Mouse (Mus musculus) forebrain, embryonic 15.5 days (tissue): ENCODE measurements around the gene Ift43. TPM values are rescaled to one million over a fixed set of nuclear protein-coding genes. Genes with fewer than 3 reads are reported as not detected.
A peak's percentile ranks its signal among the peaks of the same experiment; 100 is the strongest.

Source experiments
- ATAC-seq: fragments of 200-750 bp; cut with Nextera tagmentation; replicated peaks from 2 replicates; pipeline ENCODE4 v1.8.0; 2017; ENCODE audit warnings: mild to moderate bottlenecking, moderate TSS enrichment, moderate library complexity
- H3K27ac ChIP-seq: fragments of 300-500 bp; sonication (generic); replicated peaks from 2 replicates; pipeline ENCODE4 v1.5.1; 2015; ENCODE audit warnings: mild to moderate bottlenecking, inconsistent platforms
- H3K27me3 ChIP-seq: fragments of 300-500 bp; sonication (generic); 2 replicates; pipeline ENCODE4 v1.6.1; 2015; ENCODE audit warnings: inconsistent platforms
- H3K36me3 ChIP-seq: fragments of 300-500 bp; sonication (generic); 2 replicates; pipeline ENCODE4 v1.6.1; 2015; ENCODE audit warnings: mild to moderate bottlenecking, inconsistent platforms
- H3K4me1 ChIP-seq: fragments of 300-500 bp; sonication (generic); 2 replicates; pipeline ENCODE4 v1.6.1; 2015; ENCODE audit warnings: inconsistent platforms
- H3K4me2 ChIP-seq: fragments of 300-500 bp; sonication (generic); replicated peaks from 2 replicates; pipeline ENCODE4 v1.6.1; 2015; ENCODE audit warnings: mild to moderate bottlenecking, inconsistent platforms
- H3K4me3 ChIP-seq: fragments of 300-500 bp; sonication (generic); 2 replicates; pipeline ENCODE4 v1.5.1; 2015; ENCODE audit warnings: mild to moderate bottlenecking, inconsistent platforms
- H3K9ac ChIP-seq: fragments of 300-500 bp; sonication (generic); replicated peaks from 2 replicates; pipeline ENCODE4 v1.6.1; 2015; ENCODE audit warnings: mild to moderate bottlenecking, inconsistent platforms
- H3K9me3 ChIP-seq: fragments of 300-500 bp; sonication (generic); 2 replicates; pipeline ENCODE4 v1.6.1; 2016; ENCODE audit warnings: inconsistent platforms
- WGBS: fragments of 180-500 bp; shearing (Covaris S2); methylation state at CpG from one replicate; pipeline ENCODE4 v1.1.7; 2015; ENCODE audit warnings: mixed read lengths; 5-methylcytosine and 5-hydroxymethylcytosine counted together
- polyA plus RNA-seq: library from polyadenylated mRNA; unstranded; fragments of >200 nt; fragmentation: Nextera tagmentation; extraction: Ambion mirVana; gene quantifications from 2 replicates; pipeline ENCODE4 v1.2.1, GENCODE M21; 2015

Ift43 gene
- polyA plus RNA-seq, 1 experiment from 2014 or later: 74.6 TPM

DNA sequence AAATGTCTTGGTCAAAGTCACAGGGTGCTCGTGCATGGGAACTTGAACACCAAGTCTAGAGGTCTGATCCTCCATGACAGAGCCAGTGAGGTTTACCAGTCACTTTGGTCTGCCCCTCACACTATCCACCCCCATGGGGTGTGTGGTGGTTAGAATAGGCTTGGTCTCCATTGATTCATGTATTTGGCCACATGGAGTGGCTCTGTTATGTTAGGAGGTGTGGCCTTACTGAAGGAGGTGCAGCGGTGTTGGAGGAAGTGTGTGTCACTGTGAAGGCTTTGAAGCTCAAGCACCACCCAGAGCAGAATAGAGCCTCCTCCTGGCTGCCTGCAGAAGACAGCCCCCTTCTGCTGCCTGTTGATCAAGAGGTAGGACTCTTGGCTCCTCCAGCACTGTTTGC is 99.5 kb downstream of the Ift43 start:
- 50% methylated on average over 2 of the region's 2 CpGs for WGBS
- H3K9ac ChIP-seq: no peak overlapping the region

DNA sequence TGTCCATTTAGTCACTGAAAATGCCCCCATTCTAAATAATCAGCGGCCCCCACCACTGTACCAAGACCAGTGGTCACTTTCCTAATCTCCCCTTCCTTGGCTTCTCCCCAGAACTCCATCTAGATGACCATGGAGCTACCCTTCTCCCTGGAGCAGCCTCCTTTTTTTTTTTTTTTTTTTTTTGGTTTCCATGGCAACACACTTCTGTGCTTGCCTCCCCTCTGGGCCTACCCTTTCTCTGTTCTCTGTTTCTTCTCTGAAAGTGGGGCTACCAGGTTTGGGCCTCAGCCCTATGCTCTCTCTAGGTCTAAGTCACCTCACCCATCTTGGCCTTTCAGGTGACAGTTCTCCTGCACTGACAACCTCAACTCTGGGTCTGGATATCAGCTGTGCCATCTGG is 100.1 kb downstream of the Ift43 start:
- Histone ChIP-seq H3K4me3 (no peak overlapping the region), H3K27me3 (no peaks in the 10 kb centered on the region), H3K4me2 (no peak overlapping the region), H3K4me1 (peaks cover 43% of the 10 kb centered on the region), H3K27ac (peak overlapping the region; percentile 87), H3K9ac (no peak overlapping the region), H3K36me3 (no peaks in the 10 kb centered on the region), H3K9me3 (no peaks in the 10 kb centered on the region)
- no peak for ATAC-seq
- 82% methylated on average over 1 of the region's 1 CpGs for WGBS

More for the DNA sequence above, 99.5 kb downstream of the Ift43 start:
- H3K27me3 ChIP-seq: no peaks in the 10 kb centered on the region
- peak; percentile 41 for ATAC-seq
- peaks cover 48% of the 10 kb centered on the region for H3K4me1 ChIP-seq
- H3K4me3 ChIP-seq: no peak overlapping the region
- H3K9me3 ChIP-seq: no peaks in the 10 kb centered on the region
- peak overlapping the region; percentile 87 for H3K27ac ChIP-seq
- no peaks in the 10 kb centered on the region for H3K36me3 ChIP-seq
- H3K4me2 ChIP-seq: no peak overlapping the region

- H3K27me3 ChIP-seq: 0 out of 2 replicates have a peak, but pooled peaks cover 2% of the 10 kb centered on the region
- no peak overlapping the region for H3K27ac ChIP-seq
- H3K9ac ChIP-seq: no peak overlapping the region
- H3K4me3 ChIP-seq: no peak overlapping the region
- WGBS: 44% methylated on average over 5 of the region's 5 CpGs
- no peaks in the 10 kb centered on the region for H3K36me3 ChIP-seq
- peak; percentile 20; the same call in 1 of the 2 replicates for ATAC-seq
- H3K9me3 ChIP-seq: no peaks in the 10 kb centered on the region
- peaks cover 11% of the 10 kb centered on the region for H3K4me1 ChIP-seq
- H3K4me2 ChIP-seq: no peak overlapping the region
These were observed 105.8 kb downstream of the Ift43 start for GRCm38 (mm10) chr12:86188161-86188560.

DNA sequence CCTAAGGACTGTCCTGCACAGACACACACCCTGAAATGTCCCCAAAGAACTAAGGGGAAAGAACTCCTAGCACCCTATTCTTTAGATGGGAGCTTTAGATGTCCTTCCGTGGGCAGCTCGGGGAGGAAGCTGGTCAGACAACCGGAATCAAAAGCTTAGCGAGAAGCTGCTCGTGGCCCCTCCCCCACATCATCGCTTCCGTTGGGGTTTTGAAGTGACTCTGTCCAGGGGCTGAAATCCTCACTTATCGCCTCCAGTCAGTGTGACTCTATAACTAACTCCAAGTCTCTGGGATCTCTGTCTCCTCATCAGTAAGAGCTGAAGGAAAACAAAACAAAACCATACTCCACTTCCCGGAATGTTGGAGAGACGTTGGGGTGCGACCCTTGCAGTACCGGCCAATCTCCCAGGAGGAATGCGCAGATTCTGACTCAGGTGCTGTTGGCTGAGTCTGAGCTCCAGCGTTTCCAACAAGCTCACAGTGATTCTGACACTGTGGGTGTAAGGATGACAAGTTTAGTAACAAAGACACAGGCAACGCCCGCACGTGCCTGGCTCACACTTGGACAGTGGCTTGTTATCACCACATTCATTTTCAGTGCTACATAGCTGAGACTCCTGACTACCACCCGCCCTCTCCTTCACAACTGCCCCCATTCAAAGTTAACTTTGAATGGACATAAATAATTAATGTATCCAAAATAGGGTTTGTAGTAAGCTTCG is 107.4 kb downstream of the Ift43 start:
- Histone ChIP-seq H3K27ac (no peak overlapping the region), H3K4me2 (no peak overlapping the region), H3K4me1 (peaks cover 11% of the 10 kb centered on the region), H3K4me3 (no peak overlapping the region), H3K27me3 (0 out of 2 replicates have a peak, but pooled peaks cover 2% of the 10 kb centered on the region), H3K9ac (no peak overlapping the region), H3K36me3 (no peaks in the 10 kb centered on the region), H3K9me3 (no peaks in the 10 kb centered on the region)
- ATAC-seq: no peak
- 30% methylated on average over 19 of the region's 19 CpGs for WGBS

DNA sequence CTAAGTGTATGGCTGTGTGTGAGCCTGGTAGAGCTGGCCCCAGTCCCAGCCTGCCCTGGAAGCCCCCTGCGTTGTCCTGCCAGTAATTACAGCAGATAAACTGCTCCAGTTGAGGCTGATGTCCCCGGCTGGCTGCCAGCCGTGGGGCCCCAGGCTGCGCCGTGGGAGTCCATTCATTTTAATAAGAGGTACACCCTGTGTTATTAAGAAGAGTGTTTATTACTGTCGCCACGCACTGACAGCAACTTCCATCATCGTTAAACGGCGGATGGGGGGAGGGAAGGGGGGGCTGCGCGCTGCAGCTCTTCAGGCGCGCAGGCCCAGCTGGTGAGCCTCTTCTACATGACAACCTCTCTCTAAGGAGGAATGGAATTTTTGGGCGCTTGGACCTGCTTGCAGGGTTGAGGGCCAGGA is 109.7 kb downstream of the Ift43 start:
- peak; percentile 79 for ATAC-seq
- Histone ChIP-seq H3K27me3 (0 out of 2 replicates have a peak, but pooled peaks cover 2% of the 10 kb centered on the region), H3K9ac (no peak overlapping the region), H3K4me1 (peaks cover 11% of the 10 kb centered on the region), H3K4me2 (peak overlapping the region; percentile 26), H3K27ac (0 out of 2 replicates have a peak overlapping the region, but pooled peaks have one; percentile 1), H3K36me3 (no peaks in the 10 kb centered on the region), H3K9me3 (no peaks in the 10 kb centered on the region), H3K4me3 (no peak overlapping the region)
- WGBS: 18% methylated on average over 15 of the region's 15 CpGs

DNA sequence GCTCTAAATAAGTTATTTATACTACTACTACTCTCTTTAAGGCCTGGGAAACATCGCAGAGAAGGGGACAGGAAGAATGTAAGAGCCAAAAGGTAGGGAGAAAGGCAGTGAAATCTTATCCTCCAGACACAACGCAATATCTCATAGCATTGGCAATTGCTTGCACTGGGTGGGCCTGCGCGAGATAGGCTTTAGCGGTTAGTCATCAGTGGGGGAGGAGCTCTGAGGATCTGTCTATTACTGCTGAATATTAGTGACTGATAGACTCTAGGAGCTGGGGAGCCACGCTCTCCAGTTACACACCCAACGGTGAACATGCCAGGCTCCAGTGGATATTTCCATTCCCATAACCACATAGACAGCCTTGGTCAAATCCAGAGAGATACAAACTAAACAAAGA is 114.6 kb downstream of the Ift43 start:
- Histone ChIP-seq H3K9ac (no peak overlapping the region), H3K9me3 (no peaks in the 10 kb centered on the region), H3K4me2 (no peak overlapping the region), H3K27me3 (no peaks in the 10 kb centered on the region), H3K4me1 (peaks cover 7% of the 10 kb centered on the region), H3K36me3 (no peaks in the 10 kb centered on the region), H3K27ac (no peak overlapping the region), H3K4me3 (no peak overlapping the region)
- ATAC-seq: no peak
- 95% methylated on average over 7 of the region's 7 CpGs for WGBS

DNA sequence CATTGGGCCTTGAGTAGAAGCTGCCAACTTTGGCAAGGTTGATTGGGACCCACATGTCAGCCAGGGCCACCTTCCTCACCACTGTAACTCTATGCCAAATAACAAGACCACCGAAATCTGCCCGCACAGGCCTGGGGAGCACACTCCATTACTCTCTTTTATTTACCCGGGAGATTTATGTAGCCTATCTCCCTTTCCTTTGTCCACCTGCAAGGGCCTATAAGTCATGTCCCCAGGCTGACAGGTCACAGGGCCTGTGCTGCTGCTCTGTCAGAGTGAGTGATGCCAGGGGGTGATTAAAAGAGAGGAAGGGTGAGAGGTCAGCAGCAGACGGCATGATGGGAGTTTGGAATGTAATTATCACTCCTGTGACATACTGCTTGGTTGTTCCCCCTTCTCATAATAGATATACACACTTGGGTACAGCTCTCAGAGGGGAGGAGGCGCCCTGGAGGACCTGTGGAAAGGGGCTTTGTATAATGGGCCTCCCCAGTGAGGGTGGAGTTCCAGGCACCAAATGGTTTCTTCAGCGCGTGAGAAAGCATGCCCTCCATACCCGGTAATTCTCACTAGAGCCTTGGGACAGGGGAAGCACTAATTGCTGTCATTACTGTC is 121.2 kb downstream of the Ift43 start:
- Histone ChIP-seq H3K27ac (no peak overlapping the region), H3K4me2 (no peak overlapping the region), H3K4me1 (no peaks in the 10 kb centered on the region), H3K36me3 (no peaks in the 10 kb centered on the region), H3K27me3 (peaks cover 1% of the 10 kb centered on the region; the same call in 1 of the 2 replicates), H3K4me3 (no peak overlapping the region), H3K9me3 (no peaks in the 10 kb centered on the region), H3K9ac (no peak overlapping the region)
- WGBS: 77% methylated on average over 8 of the region's 8 CpGs
- no peak for ATAC-seq

GRCm38 (mm10) chr12:86211099-86211520 is 128.8 kb downstream of the Ift43 start:
- H3K4me2 ChIP-seq: peak overlapping the region; percentile 39
- ATAC-seq: 0 out of 2 replicates have a peak, but pooled peaks have one; percentile 32
- H3K27ac ChIP-seq: no peak overlapping the region
- peak overlapping the region; percentile 19 for H3K4me3 ChIP-seq
- WGBS: under 1% methylated on average over 19 of the region's 19 CpGs
- H3K36me3 ChIP-seq: no peaks in the 10 kb centered on the region
- 0 out of 2 replicates have a peak overlapping the region, but pooled peaks have one; percentile 2 for H3K9ac ChIP-seq
- peaks cover 17% of the 10 kb centered on the region for H3K4me1 ChIP-seq
- H3K27me3 ChIP-seq: peaks cover 49% of the 10 kb centered on the region
- no peaks in the 10 kb centered on the region for H3K9me3 ChIP-seq

Other genes starting within 250 kb of the Ift43 start
- 7.7 and 7.9 TPM in 2 replicates for gene Tgfb3, start 3.5 kb upstream of the Ift43 start, polyA plus RNA-seq
- gene Gpatch2l, start 159.3 kb downstream of the Ift43 start, polyA plus RNA-seq: 31.1 and 31.4 TPM in 2 replicates